Mouse (Mus musculus) CH12.LX (cell line): ENCODE measurements at regions not wholly inside any gene's neighbourhood (a gene's known extent, or its start where the extent isn't known, plus 50 kb on each side); places are given as distances from the start of the nearest gene placed in this dataset.

Experiments
- DNase-seq: peaks from one replicate; pipeline ENCODE4 v3.0.0-alpha.2; 2013; ENCODE audit errors: extremely low read depth
- H3K27ac ChIP-seq: 2 replicates; pipeline ENCODE4 v1.5.1; 2012; ENCODE audit warnings: low read depth, mild to moderate bottlenecking, control low read depth, moderate library complexity; ENCODE audit not compliant: insufficient read depth
- H3K27me3 ChIP-seq: replicated peaks from 2 replicates; pipeline ENCODE3; 2012; ENCODE audit warnings: inconsistent platforms
- H3K36me3 ChIP-seq, 2 experiments: replicated peaks in 1 of 2; 2 replicates each; pipeline versions ENCODE3 to v1.6.1; 2012; ENCODE audit warnings: inconsistent platforms in 1 of 2, low read length in 1 of 2, mild to moderate bottlenecking in 1 of 2, mixed read lengths in 1 of 2, moderate library complexity in 1 of 2; ENCODE audit not compliant: control insufficient read depth in 1 of 2, insufficient read depth in 1 of 2
- H3K4me1 ChIP-seq, 2 experiments: 2 replicates each; pipeline ENCODE4 v1.6.1; 2012; ENCODE audit warnings: inconsistent platforms in 1 of 2, moderate library complexity in 1 of 2; ENCODE audit not compliant: insufficient read depth in 2 of 2, control insufficient read depth in 1 of 2
- H3K4me2 ChIP-seq: 2 replicates; pipeline ENCODE4 v1.6.1; 2012; ENCODE audit warnings: low read depth, mild to moderate bottlenecking, control low read depth; ENCODE audit not compliant: poor library complexity, insufficient read depth, severe bottlenecking
- H3K4me3 ChIP-seq, 3 experiments: fragments of 150-350 bp in 1 of 3; sonication (generic) in 1 of 3; replicated peaks in 1 of 3; 2 replicates each; pipeline versions ENCODE3 to v1.5.1; 2011 to 2012; ENCODE audit warnings: low read depth in 2 of 3, low read length in 2 of 3, mild to moderate bottlenecking in 2 of 3, moderate library complexity in 2 of 3, control low read depth in 1 of 3, improper control_type of control experiment in 1 of 3, inconsistent platforms in 1 of 3, mixed read lengths in 1 of 3; ENCODE audit not compliant: poor library complexity in 1 of 3
- H3K79me2 ChIP-seq: replicated peaks from 2 replicates; pipeline ENCODE4 v1.6.1; 2012; ENCODE audit warnings: mild to moderate bottlenecking, moderate library complexity; ENCODE audit not compliant: control insufficient read depth, poor library complexity, insufficient read depth, severe bottlenecking; ENCODE audit errors: extremely low read depth
- H3K9ac ChIP-seq: 2 replicates; pipeline ENCODE4 v1.6.1; 2012; ENCODE audit warnings: low read depth, mild to moderate bottlenecking, control low read depth, moderate library complexity; ENCODE audit not compliant: insufficient read depth
- H3K9me3 ChIP-seq: replicated peaks from 2 replicates; pipeline ENCODE3; 2012; ENCODE audit warnings: low read length, inconsistent platforms, mixed read lengths
- BHLHE40 ChIP-seq: IDR thresholded peaks from 2 replicates; pipeline ENCODE4 v1.6.1; 2011; ENCODE audit warnings: mild to moderate bottlenecking, low read depth, low read length, improper control_type of control experiment
- CHD2 ChIP-seq: IDR thresholded peaks from 2 replicates; pipeline ENCODE4 v1.6.1; 2011; ENCODE audit warnings: low read length, improper control_type of control experiment
- CTCF ChIP-seq, 2 experiments: IDR thresholded peaks in 1 of 2; conservative IDR thresholded peaks in 1 of 2; 2 replicates each; pipeline ENCODE4 v1.5.1; 2011 to 2012; ENCODE audit warnings: low read depth in 2 of 2, low read length in 2 of 2, improper control_type of control experiment in 1 of 2, inconsistent platforms in 1 of 2, mild to moderate bottlenecking in 1 of 2, moderate library complexity in 1 of 2
- ELF1 ChIP-seq: IDR thresholded peaks from 2 replicates; pipeline ENCODE4 v1.6.1; 2014; ENCODE audit warnings: low read depth, mild to moderate bottlenecking, inconsistent platforms, low read length, improper control_type of control experiment
- ETS1 ChIP-seq: conservative IDR thresholded peaks from 2 replicates; pipeline ENCODE4 v1.6.1; 2012; ENCODE audit warnings: low read depth, mild to moderate bottlenecking, inconsistent platforms, low read length, improper control_type of control experiment, moderate library complexity
- HCFC1 ChIP-seq: IDR thresholded peaks from 2 replicates; pipeline ENCODE4 v1.6.1; 2012; ENCODE audit warnings: low read depth, mild to moderate bottlenecking, inconsistent platforms, low read length, improper control_type of control experiment
- IRF4 ChIP-seq: IDR thresholded peaks from 2 replicates; pipeline ENCODE4 v1.6.1; 2014; ENCODE audit warnings: low read depth, mild to moderate bottlenecking, inconsistent platforms, low read length, improper control_type of control experiment
- JUN ChIP-seq: IDR thresholded peaks from 2 replicates; pipeline ENCODE4 v1.6.1; 2011; ENCODE audit warnings: low read depth, mild to moderate bottlenecking, low read length, improper control_type of control experiment, moderate library complexity; ENCODE audit not compliant: insufficient read depth
- JUND ChIP-seq: conservative IDR thresholded peaks from 2 replicates; pipeline ENCODE4 v1.6.1; 2011; ENCODE audit warnings: low read depth, low read length, improper control_type of control experiment
- KAT2A ChIP-seq: IDR thresholded peaks from 2 replicates; pipeline ENCODE4 v1.6.1; 2012; ENCODE audit warnings: low read length, improper control_type of control experiment, inconsistent platforms; ENCODE audit not compliant: insufficient replicate concordance
- MAX ChIP-seq: IDR thresholded peaks from 2 replicates; pipeline ENCODE4 v1.6.1; 2011; ENCODE audit warnings: low read length, improper control_type of control experiment
- NELFE ChIP-seq: IDR thresholded peaks from 2 replicates; pipeline ENCODE4 v1.6.1; 2011; ENCODE audit warnings: low read depth, low read length, improper control_type of control experiment
- NRF1 ChIP-seq: IDR thresholded peaks from 2 replicates; pipeline ENCODE4 v1.6.1; 2014; ENCODE audit warnings: low read depth, mild to moderate bottlenecking, inconsistent platforms, low read length, improper control_type of control experiment, moderate library complexity
- POLR2A ChIP-seq: IDR thresholded peaks from 2 replicates; pipeline ENCODE4 v1.6.1; 2011; ENCODE audit warnings: low read depth, mild to moderate bottlenecking, improper control_type of control experiment, low read length
- POLR2AphosphoS2 ChIP-seq: IDR thresholded peaks from 2 replicates; pipeline ENCODE4 v1.6.1; 2011; ENCODE audit warnings: low read depth, low read length, improper control_type of control experiment
- RAD21 ChIP-seq: IDR thresholded peaks from 2 replicates; pipeline ENCODE4 v1.6.1; 2011; ENCODE audit warnings: low read depth, mild to moderate bottlenecking, low read length, improper control_type of control experiment, moderate library complexity
- SIN3A ChIP-seq: IDR thresholded peaks from 2 replicates; pipeline ENCODE4 v1.6.1; 2012; ENCODE audit warnings: low read length, improper control_type of control experiment, inconsistent platforms
- SMC3 ChIP-seq: IDR thresholded peaks from 2 replicates; pipeline ENCODE4 v1.6.1; 2011; ENCODE audit warnings: low read depth, low read length, improper control_type of control experiment
- USF1 ChIP-seq: IDR thresholded peaks from 2 replicates; pipeline ENCODE4 v1.6.1; 2014; ENCODE audit warnings: low read depth, mild to moderate bottlenecking, inconsistent platforms, low read length, improper control_type of control experiment
- USF2 ChIP-seq: conservative IDR thresholded peaks from 2 replicates; pipeline ENCODE4 v1.6.1; 2011; ENCODE audit warnings: low read depth, low read length, improper control_type of control experiment
- ZC3H11A ChIP-seq: IDR thresholded peaks from 2 replicates; pipeline ENCODE4 v1.6.1; 2012; ENCODE audit warnings: low read depth, mild to moderate bottlenecking, inconsistent platforms, low read length, improper control_type of control experiment
- ZKSCAN1 ChIP-seq: IDR thresholded peaks from 2 replicates; pipeline ENCODE4 v1.6.1; 2012; ENCODE audit warnings: low read depth, inconsistent platforms, low read length, improper control_type of control experiment, borderline replicate concordance
- ZMIZ1 ChIP-seq: IDR thresholded peaks from 2 replicates; pipeline ENCODE4 v1.6.1; 2012; ENCODE audit warnings: low read depth, mild to moderate bottlenecking, inconsistent platforms, low read length, improper control_type of control experiment
- dilution Hi-C: fragments of 300-500 bp; cut with MboI; formaldehyde crosslinking; loops from 2 replicates; pipeline ENCODE4 v1.14.3; 2020; ENCODE audit warnings: low sequenced_read_pairs; ENCODE audit not compliant: extremely low pct_unique_long_range_greater_than_20kb, extremely low pct_ligation_motif_present
- in situ Hi-C: fragments of 300-500 bp; cut with MboI; formaldehyde crosslinking; loops from 3 replicates; pipeline ENCODE4 v1.14.3; 2019; ENCODE audit warnings: low sequenced_read_pairs, low pct_ligation_motif_present, low pct_unique_long_range_greater_than_20kb, mixed read lengths

- in situ Hi-C loops (no loop called here), dilution Hi-C loops (no loop called here)
- H3K79me2 ChIP-seq: no peaks in the 10 kb centered on the region
- H3K4me2 ChIP-seq: no peak overlapping the region
- no peak overlapping the region for H3K4me3 ChIP-seq
- no peaks in the 10 kb centered on the region for H3K4me1 ChIP-seq
- H3K36me3 ChIP-seq: no peaks in the 10 kb centered on the region
- TF ChIP-seq POLR2A (no peak), USF1 (no peak), HCFC1 (no peak), CTCF (conservative IDR thresholded peaks at IDR 0.05 in 1 of 2, IDR thresholded peaks at IDR 0.05 in 1 of 2; ENCODE audit: low read depth in 2 of 2, low read length in 2 of 2) (no peak), MAX (no peak), ZKSCAN1 (no peak), IRF4 (no peak), SIN3A (no peak), RAD21 (no peak), ETS1 (no peak), USF2 (no peak), NRF1 (no peak), JUN (no peak), BHLHE40 (no peak)
- TF ChIP-seq, all 38 proteins: peak for 0
- no peaks in the 10 kb centered on the region for H3K27me3 ChIP-seq
- DNase-seq: no peak
- no peak overlapping the region for H3K27ac ChIP-seq
- H3K9me3 ChIP-seq: no peaks in the 10 kb centered on the region
- H3K9ac ChIP-seq: no peak overlapping the region
Measured at GRCm38 (mm10) chr13:30050745-30051508, 65.1 kb upstream of the E2f3 start.

DNA sequence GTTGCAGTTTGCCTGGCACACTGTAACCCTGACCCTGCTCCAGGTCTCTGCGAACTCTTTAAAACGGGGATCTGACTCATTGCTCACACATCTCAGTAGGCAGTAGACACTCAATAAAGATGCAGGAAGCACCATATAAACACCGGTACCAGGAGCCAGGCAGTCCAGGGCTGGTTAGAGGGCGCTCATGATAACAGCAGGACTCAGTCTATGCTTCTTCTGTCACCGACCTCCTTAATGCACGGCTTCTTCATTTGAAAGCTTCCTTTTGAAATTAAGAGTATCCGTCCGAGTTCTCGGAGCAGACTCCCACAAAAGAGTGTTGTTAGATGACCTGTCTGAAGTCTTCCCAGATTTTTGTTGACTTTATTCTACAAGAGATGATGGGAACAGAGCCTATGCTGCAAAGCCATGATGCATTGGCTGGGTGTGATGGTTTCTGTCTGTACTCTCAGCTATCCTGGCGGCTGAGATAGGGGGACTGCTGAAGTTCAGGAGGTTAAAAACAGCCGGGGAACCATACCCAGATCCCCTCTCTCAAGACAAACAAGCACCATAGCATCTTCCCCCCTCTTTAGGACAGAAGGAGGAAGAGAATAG, 62.5 kb upstream of the E2f3 start:
- H3K27me3 ChIP-seq: no peaks in the 10 kb centered on the region
- in situ Hi-C loops: no loop called here
- H3K79me2 ChIP-seq: no peaks in the 10 kb centered on the region
- dilution Hi-C loops: no loop called here
- no peak for TF ChIP-seq ZMIZ1
- TF ChIP-seq POLR2AphosphoS2: no peak
- no peak for TF ChIP-seq SIN3A
- TF ChIP-seq ZC3H11A: no peak
- TF ChIP-seq ETS1: no peak
- no peak for TF ChIP-seq JUND
- no peak for TF ChIP-seq CHD2
- no peak for TF ChIP-seq IRF4
- TF ChIP-seq KAT2A: no peak
- no peak for TF ChIP-seq ELF1
- TF ChIP-seq NELFE: no peak
- no peak for TF ChIP-seq SMC3
- no peaks in the 10 kb centered on the region for H3K36me3 ChIP-seq
- peaks cover 0 to 4% of the 10 kb centered on the region in 2 experiments; a peak in 1 of 4 replicates for H3K4me1 ChIP-seq
- H3K4me3 ChIP-seq: no peak overlapping the region
- no peak for DNase-seq
- no peaks in the 10 kb centered on the region for H3K9me3 ChIP-seq
- H3K27ac ChIP-seq: no peak overlapping the region
- H3K4me2 ChIP-seq: no peak overlapping the region
- H3K9ac ChIP-seq: no peak overlapping the region
